Mouse (Mus musculus) embryo, embryonic 11 days (tissue): Measurements from ENCODE around the gene Hps4.
A peak's percentile ranks its signal among the peaks of the same experiment; 100 is the strongest.

ENCODE experiments used
- DNase-seq: peaks from one replicate; pipeline ENCODE4 v3.0.0-alpha.2; 2015

The Hps4 gene

DNA sequence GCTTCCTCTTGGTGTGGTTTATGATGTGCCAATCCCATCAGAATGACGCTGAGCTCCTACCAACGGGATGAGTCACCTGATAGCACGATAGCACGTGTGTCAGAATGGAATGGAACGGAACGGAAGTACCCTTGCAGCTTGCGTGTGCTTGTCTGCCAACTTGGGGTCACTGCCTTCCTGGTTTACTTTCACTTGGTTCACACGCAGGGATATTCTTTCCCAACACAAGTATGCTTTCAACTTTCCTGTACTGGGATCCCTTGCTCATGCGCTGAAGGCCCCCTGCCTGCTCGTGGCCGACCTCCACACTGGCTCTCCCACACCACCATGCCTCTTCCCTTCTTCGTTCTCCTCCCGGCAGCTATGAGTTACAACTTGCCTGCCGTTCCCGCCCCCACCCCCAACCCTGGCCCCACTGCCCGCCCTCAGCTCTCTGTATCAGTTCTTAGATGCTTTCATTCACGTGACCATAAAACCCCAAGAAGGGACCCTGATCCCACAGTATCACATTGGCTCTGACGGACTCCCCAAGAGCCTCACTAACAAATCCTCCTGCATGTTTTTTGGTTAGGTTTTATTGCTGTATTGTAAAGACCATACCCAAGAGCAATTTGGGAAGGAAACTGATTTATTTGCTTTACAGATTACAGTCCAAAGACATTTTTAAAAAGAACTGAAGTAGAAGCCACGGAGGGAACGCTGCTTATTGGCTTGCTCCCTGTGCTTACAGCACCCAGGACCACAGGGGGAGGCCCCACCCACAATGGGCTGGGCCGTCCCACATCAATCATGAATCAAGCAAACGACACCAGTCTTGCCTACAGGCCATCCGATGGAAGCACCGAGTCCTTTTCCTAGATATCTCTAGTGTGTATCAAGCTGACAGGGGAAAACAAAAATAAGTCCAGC is 18.0 kb upstream of the Hps4 start:
- DNase-seq = peak; percentile 63

DNA sequence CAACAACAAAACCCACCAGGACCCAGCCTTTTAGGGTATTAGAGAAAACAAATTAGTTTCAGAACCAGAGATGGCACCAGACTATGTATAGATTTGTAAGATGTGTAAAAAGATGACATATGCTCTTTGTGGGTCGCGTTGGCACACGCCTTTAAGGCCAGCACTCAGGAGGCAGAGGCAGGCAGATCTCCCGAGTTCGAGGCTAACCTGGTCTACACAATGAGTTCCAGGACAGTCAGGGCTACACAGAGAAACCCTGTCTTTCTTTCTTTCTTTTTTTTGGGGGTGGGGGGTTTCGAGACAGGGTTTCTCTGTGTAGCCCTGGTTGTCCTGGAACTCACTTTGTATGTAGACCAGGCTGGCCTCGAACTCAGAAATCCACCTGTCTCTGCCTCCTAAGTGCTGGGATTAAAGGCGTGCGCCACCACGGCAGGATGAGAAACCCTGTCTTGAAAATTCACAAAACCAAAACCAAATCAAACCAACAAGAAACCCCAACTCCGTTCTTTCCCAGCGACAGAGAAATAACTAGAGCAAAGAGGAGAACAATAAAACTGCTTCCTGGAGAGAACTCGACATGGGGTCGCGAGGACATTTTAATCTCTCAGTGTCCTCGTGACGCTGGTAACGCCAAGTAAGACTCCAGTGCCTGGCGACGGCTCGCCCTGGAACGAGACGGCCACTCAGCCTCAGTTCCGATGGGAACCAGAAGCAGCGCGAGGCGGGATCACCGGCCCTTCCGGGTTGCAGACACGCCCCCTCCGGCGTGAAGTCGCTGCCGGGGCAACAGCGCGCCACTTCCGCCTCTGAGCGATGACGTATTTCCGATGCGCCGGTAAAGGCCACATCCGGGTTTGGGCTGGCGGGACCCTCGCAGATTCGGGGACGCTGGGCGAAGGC is 17.1 kb upstream of the Hps4 start, which contains the start of gene Tfip11:
TSS of gene Tfip11 (plus strand) at position 813 of the 900 bp plus-strand sequence.
- peak; percentile 98 for DNase-seq

GRCm38 (mm10) chr5:112326446-112327009 is 16.4 kb upstream of the Hps4 start:
- no peak for DNase-seq

DNA sequence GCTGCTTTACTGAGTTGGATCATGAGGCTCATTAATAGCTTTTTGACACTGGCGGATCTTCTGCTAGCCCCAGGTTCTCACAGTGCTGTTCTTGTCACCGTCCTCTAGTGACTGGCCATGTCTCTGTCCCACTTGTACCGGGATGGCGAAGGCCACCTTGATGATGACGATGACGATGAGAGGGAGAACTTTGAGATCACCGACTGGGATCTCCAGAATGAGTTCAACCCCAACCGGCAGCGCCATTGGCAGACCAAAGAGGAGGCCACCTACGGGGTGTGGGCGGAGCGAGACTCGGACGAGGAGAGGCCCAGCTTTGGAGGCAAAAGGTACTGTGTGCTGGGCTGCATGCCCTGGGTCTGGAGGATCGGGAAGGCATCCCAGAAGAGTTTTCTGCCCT is 15.0 kb upstream of the Hps4 start:
- DNase-seq = no peak

- no peak for DNase-seq
These were observed 12.9 kb upstream of the Hps4 start for GRCm38 (mm10) chr5:112329805-112330564.

DNA sequence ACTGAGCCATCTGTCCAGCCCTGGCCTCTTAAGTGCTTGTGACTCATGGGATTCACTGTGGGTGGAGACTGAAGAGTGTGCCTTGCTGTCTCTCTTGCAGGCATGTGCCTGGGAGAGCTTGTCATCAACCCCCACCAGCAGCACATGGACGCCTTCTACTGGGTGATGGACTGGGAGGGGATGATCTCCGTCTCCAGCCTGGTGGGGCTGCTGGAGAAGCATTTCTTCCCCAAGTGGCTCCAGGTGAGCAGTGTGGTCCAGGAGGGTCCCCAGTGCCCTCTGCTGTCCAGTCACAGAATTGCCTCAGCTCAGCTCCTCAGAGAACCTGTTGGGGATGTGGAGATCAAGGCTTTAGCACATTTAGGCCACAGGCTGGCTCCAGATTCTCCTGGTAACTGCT is 7.4 kb upstream of the Hps4 start:
- DNase-seq = peak; percentile 61

GRCm38 (mm10) chr5:112337004-112337403 is 5.9 kb upstream of the Hps4 start:
- DNase-seq = no peak

GRCm38 (mm10) chr5:112339215-112339614 is 3.7 kb upstream of the Hps4 start:
- peak; percentile 8 for DNase-seq

GRCm38 (mm10) chr5:112343205-112343595 is 317 bp downstream of the Hps4 start:
- no peak for DNase-seq

- DNase-seq = no peak
These were observed 1.4 kb downstream of the Hps4 start for GRCm38 (mm10) chr5:112344092-112344960.

GRCm38 (mm10) chr5:112346211-112346965 is 3.5 kb downstream of the Hps4 start:
- DNase-seq = no peak

- DNase-seq = no peak
These were observed 6.3 kb downstream of the Hps4 start for GRCm38 (mm10) chr5:112349169-112349568.

DNA sequence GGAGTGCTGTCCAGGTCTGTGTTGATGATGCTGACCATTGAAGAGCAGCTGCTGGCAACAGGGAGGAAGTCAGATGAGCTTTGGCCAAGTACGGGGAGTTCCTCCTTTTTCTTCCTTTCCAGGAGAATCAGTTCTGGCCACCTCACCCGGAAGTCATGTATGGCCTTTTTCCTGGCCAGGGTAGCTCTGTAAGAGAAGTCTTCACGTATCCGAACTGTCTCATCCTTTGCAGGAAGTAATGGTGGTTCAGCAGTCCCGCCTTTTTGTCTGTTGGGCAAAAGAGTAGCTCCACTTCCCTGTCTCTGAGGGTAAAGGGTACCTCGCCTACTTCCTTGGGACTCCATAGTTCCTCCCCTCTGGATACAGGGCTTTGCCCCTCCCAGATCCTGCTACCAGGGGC is 12.6 kb downstream of the Hps4 start:
- DNase-seq = no peak

GRCm38 (mm10) chr5:112355910-112356309 is 13.0 kb downstream of the Hps4 start, which contains the start of gene Gm6583:
Gene Gm6583 (minus strand): TSS chr5:112356033.
- no peak for DNase-seq

DNA sequence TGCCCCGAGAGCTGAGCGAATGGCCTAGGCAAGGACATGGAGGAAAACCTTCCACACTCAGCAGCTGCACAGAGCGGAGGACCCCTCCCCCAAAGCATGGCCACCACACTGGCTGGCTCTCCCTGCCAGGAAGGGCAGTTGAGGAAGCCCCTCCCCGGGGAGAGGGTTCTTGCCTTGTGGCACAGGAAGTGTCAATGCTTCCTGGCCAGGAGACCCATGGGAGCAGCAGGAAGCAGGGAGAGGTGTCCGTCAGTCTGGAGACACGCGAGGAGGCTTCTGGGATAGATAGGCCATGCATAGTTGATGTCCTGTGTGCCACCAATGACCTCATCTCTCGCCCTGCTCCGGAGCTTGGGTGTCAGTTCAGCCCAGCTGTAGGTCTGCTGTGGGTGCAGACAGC is 13.4 kb downstream of the Hps4 start:
- DNase-seq = no peak

DNA sequence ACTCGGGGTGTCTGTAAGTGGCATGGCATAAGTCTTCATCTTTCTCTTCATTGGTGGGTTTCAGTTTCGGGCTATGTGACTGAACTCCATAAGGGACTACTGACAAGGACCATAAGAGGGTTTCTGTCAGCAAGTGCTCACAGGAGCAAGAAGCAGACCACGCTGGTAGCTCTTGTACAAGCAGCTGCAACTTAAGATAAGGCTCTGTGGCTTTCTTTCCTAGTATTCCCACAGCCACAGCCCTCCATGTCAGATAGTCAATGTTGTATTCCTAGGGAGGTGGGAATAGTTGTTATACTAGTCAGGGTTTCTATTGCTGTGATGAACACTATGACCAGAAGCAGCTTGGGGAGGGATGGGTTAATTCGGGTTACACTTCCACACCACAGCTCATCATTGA is 16.6 kb downstream of the Hps4 start:
- DNase-seq = no peak

- DNase-seq = no peak
These were observed 17.2 kb downstream of the Hps4 start for GRCm38 (mm10) chr5:112360077-112360476.

DNA sequence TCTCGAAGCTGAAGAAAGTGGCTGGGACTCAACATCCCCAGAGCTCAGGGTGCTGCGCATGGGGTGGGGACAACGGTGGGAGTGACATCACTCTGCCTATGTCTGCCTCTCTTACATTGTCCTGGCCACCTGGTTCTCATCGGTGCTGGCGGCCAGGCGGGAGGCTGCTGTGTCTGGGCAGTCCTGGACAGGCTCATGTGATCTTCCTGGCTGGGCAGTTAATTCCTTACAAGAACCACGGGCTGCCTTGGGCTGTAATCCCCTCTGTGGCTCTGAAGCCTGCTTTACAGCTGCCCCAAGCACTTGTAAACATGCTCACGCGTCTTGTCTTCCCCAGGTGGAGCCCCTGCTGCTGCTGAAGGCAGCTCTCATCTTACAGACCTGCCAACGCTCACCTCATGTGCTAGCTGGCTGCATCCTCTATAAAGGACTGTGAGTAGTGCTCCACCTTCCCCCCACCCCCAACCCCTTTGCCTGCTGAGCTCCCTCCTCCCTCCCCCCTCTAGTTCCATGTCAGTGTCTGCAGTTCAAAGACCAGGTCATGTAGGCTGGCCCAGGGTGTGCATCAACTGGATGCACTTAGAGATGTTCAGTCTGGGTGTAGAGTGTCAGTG is 21.4 kb downstream of the Hps4 start:
- DNase-seq = no peak

DNA sequence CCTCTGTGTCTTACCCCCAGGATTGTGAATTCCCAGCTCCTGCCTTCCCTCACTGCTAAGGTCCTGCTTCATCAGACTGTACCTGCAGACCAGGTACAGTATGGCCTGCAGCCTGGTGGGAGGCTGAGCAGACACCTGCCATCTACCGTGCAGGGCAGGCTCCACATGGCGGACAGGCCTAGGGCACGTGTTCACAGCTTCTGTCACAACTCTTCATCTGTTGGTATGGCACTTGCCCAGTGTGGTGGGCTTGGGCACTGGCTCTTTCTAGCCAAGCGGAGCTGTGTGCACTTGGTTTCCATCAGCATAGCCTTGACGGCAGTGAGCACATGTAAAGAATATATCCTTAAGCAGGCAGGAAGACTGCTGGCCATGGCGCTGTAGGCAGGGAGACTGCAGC is 24.0 kb downstream of the Hps4 start:
- DNase-seq = no peak

DNA sequence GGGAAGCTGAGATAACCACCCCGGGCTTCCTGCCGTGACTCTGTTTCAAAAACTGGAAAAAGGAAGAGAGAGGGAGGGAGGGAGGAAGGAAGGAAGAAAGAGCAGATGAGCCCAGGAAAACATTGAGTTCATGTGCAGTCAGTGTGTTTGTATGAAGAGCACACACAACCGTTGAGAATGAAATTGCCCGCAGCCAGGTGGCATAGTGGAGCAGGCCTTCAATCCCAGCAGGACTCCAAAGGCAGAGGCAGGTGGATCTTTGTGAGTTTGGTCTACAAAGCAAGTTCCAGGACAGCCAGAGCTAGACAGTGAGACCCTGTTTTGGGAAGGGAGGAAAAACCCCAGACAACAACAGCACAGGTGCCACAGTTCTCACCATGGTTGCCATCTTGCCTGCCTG is 24.5 kb downstream of the Hps4 start:
- DNase-seq = no peak
